Mouse (Mus musculus): ENCODE results near the gene Anxa11. TPM values are rescaled to one million over a fixed set of nuclear protein-coding genes. Genes with fewer than 3 reads are reported as not detected.
A peak's percentile ranks its signal among the peaks of the same experiment; 100 is the strongest.

The Anxa11 gene
- 82.3 and 86.7 TPM in 2 replicates for polyA plus RNA-seq (2015; fragmentation: Nextera tagmentation; extraction: Ambion mirVana)

DNA sequence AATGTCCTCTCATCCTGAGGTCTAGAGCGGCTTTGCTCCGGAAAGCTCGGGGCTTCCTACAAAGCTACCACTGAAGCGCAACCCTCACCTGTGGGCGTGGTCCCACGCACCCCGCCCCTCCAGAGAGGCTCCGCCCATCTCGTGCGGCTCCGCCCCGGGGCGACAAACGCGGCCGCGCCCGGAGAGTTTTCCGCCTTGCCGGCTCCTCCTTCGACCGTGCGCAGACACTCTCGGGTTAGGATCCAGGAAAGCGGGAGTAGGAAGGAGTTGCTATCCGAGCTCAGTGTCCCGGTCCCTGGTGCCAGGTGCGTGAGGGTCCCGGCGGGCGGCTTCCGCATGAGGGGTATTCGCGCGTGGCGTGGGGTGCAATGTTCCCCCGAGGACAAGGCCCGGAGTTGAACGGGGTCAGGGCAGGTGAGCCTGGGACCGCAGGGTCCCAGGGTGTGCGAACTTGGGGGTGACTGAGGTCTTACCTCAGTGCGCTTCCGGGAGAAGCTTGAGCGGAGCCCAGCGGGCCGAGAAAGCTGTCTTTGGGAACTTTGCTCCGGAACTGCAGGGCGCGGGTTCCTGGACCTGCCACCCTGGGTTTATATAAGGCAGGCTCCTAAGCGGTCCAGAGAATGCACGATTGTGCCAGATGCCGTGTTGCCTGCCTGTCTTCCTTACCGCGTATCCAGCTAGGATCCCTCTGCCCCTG, at the start of gene Anxa11:
Anxa11 (plus strand) TSS at position 166 of the 697 bp plus-strand sequence.
- H3K4me1 ChIP-seq (replicated peaks; ENCODE audit: control insufficient read depth, insufficient read depth, low read length), result peaks cover 6% of the 10 kb centered on the region
- no peak for TF ChIP-seq CTCF (IDR thresholded peaks at IDR 0.05; ENCODE audit: low read depth)
- peak within 1 kb of the TSS; percentile 76 for H3K4me3 ChIP-seq (ENCODE audit: low read depth, low read length)
- ATAC-seq, result peak; percentile 81
- no peaks in the 10 kb centered on the region for H3K36me3 ChIP-seq (ENCODE audit: control insufficient read depth, insufficient read depth)
- peak within 1 kb of the TSS; percentile 94 for H3K27ac ChIP-seq (ENCODE audit: low read depth, low read length)
- under 1% methylated on average over 54 of the region's 54 CpGs for WGBS
- no peaks in the 10 kb centered on the region for H3K9me3 ChIP-seq (ENCODE audit: control insufficient read depth)
- H3K4me2 ChIP-seq (replicated peaks; ENCODE audit: low read depth), result peak within 1 kb of the TSS; percentile 85
- H3K27me3 ChIP-seq (replicated peaks; ENCODE audit: control insufficient read depth, insufficient read depth, low read length), result no peaks in the 10 kb centered on the region
- peak within 1 kb of the TSS; percentile 84 for H3K9ac ChIP-seq (ENCODE audit: low read depth, low read length)

DNA sequence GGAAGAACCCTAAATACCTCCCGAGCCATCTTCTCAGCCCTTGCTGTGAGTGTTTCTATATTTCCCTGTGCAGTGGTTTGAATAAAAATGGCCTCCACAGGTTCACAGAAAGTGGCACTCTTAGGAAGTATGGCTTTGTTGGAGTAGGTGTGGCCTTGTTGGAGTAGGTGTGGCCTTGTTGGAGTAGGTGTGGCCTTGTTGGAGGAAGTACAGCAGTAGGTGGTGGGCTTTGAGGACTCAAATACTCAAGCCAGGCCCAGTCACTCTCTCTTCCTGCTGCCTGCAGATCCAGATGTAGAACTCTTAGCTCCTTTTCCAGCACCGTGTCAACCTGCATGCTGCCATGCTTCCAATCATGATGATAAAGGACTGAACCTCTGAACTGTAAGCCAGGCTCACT, 47.6 kb upstream of the Anxa11 start:
- H3K4me2 ChIP-seq (replicated peaks; ENCODE audit: low read depth), result no peak overlapping the region
- no peak overlapping the region for H3K4me3 ChIP-seq (ENCODE audit: low read depth, low read length)
- ATAC-seq, result no peak
- H3K27me3 ChIP-seq (replicated peaks; ENCODE audit: control insufficient read depth, insufficient read depth, low read length), result no peaks in the 10 kb centered on the region
- no peak for TF ChIP-seq CTCF (IDR thresholded peaks at IDR 0.05; ENCODE audit: low read depth)
- no peak overlapping the region for H3K9ac ChIP-seq (ENCODE audit: low read depth, low read length)
- no peak overlapping the region for H3K27ac ChIP-seq (ENCODE audit: low read depth, low read length)
- 90% methylated on average over 2 of the region's 2 CpGs for WGBS
- no peaks in the 10 kb centered on the region for H3K9me3 ChIP-seq (ENCODE audit: control insufficient read depth)
- no peaks in the 10 kb centered on the region for H3K36me3 ChIP-seq (ENCODE audit: control insufficient read depth, insufficient read depth)
- H3K4me1 ChIP-seq (replicated peaks; ENCODE audit: control insufficient read depth, insufficient read depth, low read length), result no peaks in the 10 kb centered on the region

DNA sequence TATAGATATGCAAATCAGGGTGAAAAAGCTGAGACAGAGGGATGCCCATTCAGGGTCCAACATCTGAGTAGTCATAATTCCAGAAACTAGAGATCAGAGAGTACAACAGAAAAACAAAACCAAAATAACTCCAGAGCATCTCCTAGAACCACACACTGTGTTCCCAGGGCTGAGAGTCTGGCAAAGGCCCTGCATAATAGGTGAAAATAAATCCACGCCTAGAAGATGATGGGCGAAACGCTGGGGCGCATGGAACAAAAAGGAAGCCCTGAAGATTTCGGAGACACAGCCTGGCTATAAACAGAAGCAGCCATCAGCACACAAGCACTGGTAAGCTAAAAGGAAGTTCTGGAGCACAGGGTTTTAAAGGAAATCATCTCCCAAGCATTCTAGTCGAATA, 46.9 kb upstream of the Anxa11 start:
- no peak for ATAC-seq
- 68% methylated on average over 6 of the region's 6 CpGs for WGBS
- no peak overlapping the region for H3K4me2 ChIP-seq (replicated peaks; ENCODE audit: low read depth)

DNA sequence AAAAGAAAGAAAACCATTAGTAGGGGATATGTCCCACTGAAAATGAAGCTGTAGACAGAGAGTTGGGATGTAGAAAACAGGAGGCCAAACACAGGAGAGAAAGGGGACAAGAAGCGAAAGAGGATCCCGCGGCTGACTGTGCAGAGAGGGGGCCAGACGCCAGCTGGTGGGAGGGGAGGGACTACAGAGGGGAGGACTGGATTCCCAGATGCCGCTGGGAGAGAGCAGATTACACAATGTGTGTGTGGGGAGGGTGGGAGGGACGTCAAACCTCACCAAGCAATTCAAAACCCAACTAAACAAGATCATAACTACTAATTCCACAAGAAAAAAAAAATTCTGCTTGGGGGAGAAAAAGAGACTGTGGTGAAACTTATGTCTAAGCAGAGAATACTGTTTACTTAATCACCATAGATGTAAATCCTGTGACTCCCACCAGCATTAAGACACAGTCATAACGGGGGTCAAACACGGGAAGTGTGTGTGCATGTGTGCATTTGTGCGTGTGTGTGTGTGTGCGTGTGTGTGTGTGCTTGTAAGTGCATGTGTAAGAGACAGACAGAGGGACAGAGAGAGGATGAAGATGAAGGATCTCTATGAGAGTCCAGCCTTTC, 46.3 kb upstream of the Anxa11 start:
- H3K4me3 ChIP-seq (ENCODE audit: low read depth, low read length), result no peak overlapping the region
- H3K9ac ChIP-seq (ENCODE audit: low read depth, low read length), result no peak overlapping the region
- no peaks in the 10 kb centered on the region for H3K27me3 ChIP-seq (replicated peaks; ENCODE audit: control insufficient read depth, insufficient read depth, low read length)
- ATAC-seq, result no peak
- no peaks in the 10 kb centered on the region for H3K36me3 ChIP-seq (ENCODE audit: control insufficient read depth, insufficient read depth)
- H3K4me2 ChIP-seq (replicated peaks; ENCODE audit: low read depth), result no peak overlapping the region
- H3K27ac ChIP-seq (ENCODE audit: low read depth, low read length), result peak overlapping the region; percentile 46; the same call in 1 of the 2 replicates
- 23% methylated on average over 10 of the region's 10 CpGs for WGBS
- no peaks in the 10 kb centered on the region for H3K4me1 ChIP-seq (replicated peaks; ENCODE audit: control insufficient read depth, insufficient read depth, low read length)
- TF ChIP-seq CTCF (IDR thresholded peaks at IDR 0.05; ENCODE audit: low read depth), result no peak
- no peaks in the 10 kb centered on the region for H3K9me3 ChIP-seq (ENCODE audit: control insufficient read depth)

More for the DNA sequence above, 46.9 kb upstream of the Anxa11 start:
- Histone ChIP-seq H3K27ac (ENCODE audit: low read depth, low read length) (peak overlapping the region; percentile 46; the same call in 1 of the 2 replicates), H3K4me3 (ENCODE audit: low read depth, low read length) (no peak overlapping the region), H3K9me3 (ENCODE audit: control insufficient read depth) (no peaks in the 10 kb centered on the region), H3K36me3 (ENCODE audit: control insufficient read depth, insufficient read depth) (no peaks in the 10 kb centered on the region), H3K9ac (ENCODE audit: low read depth, low read length) (no peak overlapping the region), H3K4me1 (replicated peaks; ENCODE audit: control insufficient read depth, insufficient read depth, low read length) (no peaks in the 10 kb centered on the region), H3K27me3 (replicated peaks; ENCODE audit: control insufficient read depth, insufficient read depth, low read length) (no peaks in the 10 kb centered on the region)
- TF ChIP-seq CTCF (IDR thresholded peaks at IDR 0.05; ENCODE audit: low read depth), result no peak

DNA sequence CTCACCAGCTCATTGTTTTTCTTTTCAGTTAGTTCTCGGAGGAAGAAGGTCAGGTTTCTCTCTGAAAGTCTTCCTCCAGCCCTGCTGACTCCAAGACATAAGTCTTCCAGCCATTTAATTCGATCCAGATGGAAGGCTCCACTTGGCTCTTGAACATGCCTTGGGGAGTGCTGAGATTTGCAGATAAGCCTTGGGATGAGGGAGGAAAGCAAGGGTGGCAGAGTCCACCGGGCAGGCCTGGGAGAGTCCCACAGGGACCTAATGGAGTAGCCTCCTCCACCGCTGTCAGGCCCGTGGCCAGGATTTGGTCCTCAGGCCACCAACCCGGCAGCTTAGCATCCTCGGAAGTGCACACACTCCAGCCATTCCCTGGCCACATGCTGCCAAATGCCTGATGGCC, 45.3 kb upstream of the Anxa11 start:
- Histone ChIP-seq H3K36me3 (ENCODE audit: control insufficient read depth, insufficient read depth) (no peaks in the 10 kb centered on the region), H3K27ac (ENCODE audit: low read depth, low read length) (no peak overlapping the region), H3K9ac (ENCODE audit: low read depth, low read length) (no peak overlapping the region), H3K4me3 (ENCODE audit: low read depth, low read length) (no peak overlapping the region), H3K9me3 (ENCODE audit: control insufficient read depth) (no peaks in the 10 kb centered on the region), H3K27me3 (replicated peaks; ENCODE audit: control insufficient read depth, insufficient read depth, low read length) (no peaks in the 10 kb centered on the region), H3K4me2 (replicated peaks; ENCODE audit: low read depth) (no peak overlapping the region), H3K4me1 (replicated peaks; ENCODE audit: control insufficient read depth, insufficient read depth, low read length) (no peaks in the 10 kb centered on the region)
- WGBS, result 84% methylated on average over 7 of the region's 7 CpGs
- no peak for ATAC-seq
- no peak for TF ChIP-seq CTCF (IDR thresholded peaks at IDR 0.05; ENCODE audit: low read depth)

DNA sequence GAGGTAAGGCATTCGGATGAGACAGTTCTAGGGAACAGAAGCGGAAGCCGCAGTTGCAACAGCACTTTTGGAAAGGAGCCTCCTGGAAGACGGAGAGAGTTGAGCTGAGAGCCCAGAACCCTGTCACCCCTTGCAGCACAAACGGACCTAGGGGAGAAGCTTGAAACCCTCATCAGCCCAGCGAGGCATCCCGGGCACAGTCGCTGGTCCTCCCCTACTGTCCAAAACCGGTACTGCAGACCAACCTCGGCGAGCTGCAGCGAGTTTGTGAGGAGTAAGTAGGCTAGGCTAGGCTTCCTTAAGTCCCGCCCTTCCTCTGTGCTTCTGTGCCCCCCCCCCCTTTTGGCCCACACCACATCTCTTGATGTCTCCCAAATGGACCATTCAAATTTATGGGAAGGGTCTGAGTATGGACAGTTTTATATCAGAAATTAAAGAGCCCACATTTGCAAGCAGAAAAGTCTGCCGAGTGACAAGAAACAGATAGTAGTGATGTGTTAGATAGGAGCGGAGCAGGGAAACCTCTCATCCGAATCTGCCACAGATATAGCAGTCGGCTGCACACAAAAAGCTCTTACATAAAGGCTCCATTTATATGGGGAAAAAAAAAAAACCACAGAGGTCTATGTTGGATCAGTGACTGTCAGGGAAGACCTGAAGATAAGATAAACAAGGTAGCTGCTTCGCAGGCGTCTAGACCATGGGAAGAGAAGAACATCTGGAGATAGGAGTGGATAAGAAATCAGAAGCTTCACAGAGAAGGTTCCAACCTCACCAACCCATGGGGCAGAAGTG, 41.6 kb upstream of the Anxa11 start:
- H3K4me2 ChIP-seq (replicated peaks; ENCODE audit: low read depth), result peak overlapping the region; percentile 9; the same call in 1 of the 2 replicates
- H3K27me3 ChIP-seq (replicated peaks; ENCODE audit: control insufficient read depth, insufficient read depth, low read length), result no peaks in the 10 kb centered on the region
- no peak overlapping the region for H3K9ac ChIP-seq (ENCODE audit: low read depth, low read length)

More for the DNA sequence above, 41.6 kb upstream of the Anxa11 start:
- no peaks in the 10 kb centered on the region for H3K4me1 ChIP-seq (replicated peaks; ENCODE audit: control insufficient read depth, insufficient read depth, low read length)
- peak; percentile 50; the same call in 1 of the 2 replicates for ATAC-seq
- no peak overlapping the region for H3K4me3 ChIP-seq (ENCODE audit: low read depth, low read length)
- H3K27ac ChIP-seq (ENCODE audit: low read depth, low read length), result no peak overlapping the region
- no peaks in the 10 kb centered on the region for H3K9me3 ChIP-seq (ENCODE audit: control insufficient read depth)
- no peaks in the 10 kb centered on the region for H3K36me3 ChIP-seq (ENCODE audit: control insufficient read depth, insufficient read depth)
- 18% methylated on average over 19 of the region's 19 CpGs for WGBS
- peak; percentile 97 for TF ChIP-seq CTCF (IDR thresholded peaks at IDR 0.05; ENCODE audit: low read depth)
